19 mouse cellular contexts compared by ENCODE assay signal in the genomic region with DNA sequence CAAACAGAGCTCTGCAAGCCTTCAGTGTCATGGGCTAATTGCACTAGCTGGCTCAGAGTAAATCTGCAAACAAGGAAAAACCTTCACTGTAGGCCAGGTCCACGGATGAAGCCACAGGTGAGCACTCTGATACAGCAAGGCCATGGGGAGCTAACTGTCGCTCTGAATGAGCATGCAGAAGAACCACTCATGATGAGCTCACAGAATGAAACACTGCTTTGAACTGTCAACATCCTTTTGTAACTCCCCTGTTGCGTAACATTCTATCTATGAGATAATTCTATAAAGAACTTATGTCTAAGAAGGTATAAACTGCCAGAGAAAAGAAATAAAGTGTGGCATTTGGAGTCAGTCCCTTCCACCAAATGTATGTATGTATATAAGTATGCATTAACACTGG. TPM values are rescaled to one million over a fixed set of nuclear protein-coding genes. Genes with fewer than 3 reads are reported as not detected.
"Had no signal": no experiment of that assay in that cellular context is flagged by ENCODE, and none has a peak within 500 bp of the region (broad histone marks: within the 10 kb centered on the region; RNA-seq: fewer than 3 reads in every experiment).

No protein-coding gene starts in this region.

- H3K4me3 ChIP-seq: megakaryocyte, embryonic 14.5 days; midbrain, embryonic 13.5 days; midbrain, embryonic 15.5 days; neural tube, embryonic 13.5 days; neural tube, embryonic 15.5 days had no signal

- H3K9ac ChIP-seq: lung, embryonic 14.5 days; midbrain, embryonic 13.5 days; midbrain, embryonic 15.5 days; neural tube, embryonic 13.5 days; neural tube, embryonic 15.5 days had no signal

- H3K36me3 ChIP-seq: midbrain, embryonic 15.5 days had no signal

- DNase-seq: lung, adult 18-20 months; lung, embryonic 14.5 days; lung, postnatal 10 days; lung, postnatal 4 days; retina, postnatal 1 day; right cerebral cortex, adult 18-20 months; right cerebral cortex, postnatal 25 days; right cerebral cortex, postnatal 4 days; spleen, adult 18-20 months; thymus, adult 18-20 months; thymus, postnatal 14 days; thymus, postnatal 36 days had no signal

- H3K27me3 ChIP-seq: megakaryocyte, embryonic 14.5 days; midbrain, embryonic 13.5 days; midbrain, embryonic 15.5 days; neural tube, embryonic 13.5 days; neural tube, embryonic 15.5 days had no signal

- ATAC-seq: midbrain, embryonic 13.5 days; midbrain, embryonic 15.5 days had no signal

- H3K9me3 ChIP-seq: megakaryocyte, embryonic 14.5 days; midbrain, embryonic 13.5 days; midbrain, embryonic 15.5 days; neural tube, embryonic 13.5 days; neural tube, embryonic 15.5 days had no signal

- H3K4me2 ChIP-seq: lung, embryonic 14.5 days; midbrain, embryonic 11.5 days; midbrain, embryonic 13.5 days; midbrain, embryonic 15.5 days; neural tube, embryonic 13.5 days; neural tube, embryonic 15.5 days had no signal

- H3K4me1 ChIP-seq: neural tube, embryonic 13.5 days; neural tube, embryonic 15.5 days had no signal

- H3K27ac ChIP-seq: midbrain, embryonic 13.5 days; midbrain, embryonic 15.5 days; neural tube, embryonic 13.5 days; neural tube, embryonic 15.5 days had no signal

RNA-seq across cellular contexts. Expression of a gene that starts 21.1 kb away (rescaled TPM):
- total RNA-seq: monocyte, adult 5-6 weeks had no signal
